Mouse (Mus musculus) cortical plate, adult 2 months (tissue): ENCODE measurements around the gene Mef2d. TPM values are rescaled to one million over a fixed set of nuclear protein-coding genes. Genes with fewer than 3 reads are reported as not detected.

Experiments used
- H3K27ac ChIP-seq: fragments of 200-500 bp; 2 replicates; pipeline ENCODE4 v1.5.1; 2012; ENCODE audit warnings: low read length, control low read depth, inconsistent platforms; ENCODE audit not compliant: insufficient read depth
- H3K4me1 ChIP-seq: fragments of 200-500 bp; 2 replicates; pipeline ENCODE4 v1.6.1; 2011; ENCODE audit warnings: low read length; ENCODE audit not compliant: control insufficient read depth, insufficient read depth
- H3K4me3 ChIP-seq: fragments of 200-500 bp; 2 replicates; pipeline ENCODE4 v1.5.1; 2011; ENCODE audit warnings: mild to moderate bottlenecking, low read length, control low read depth; ENCODE audit not compliant: insufficient read depth
- CTCF ChIP-seq: fragments of 200-500 bp; IDR thresholded peaks from 2 replicates; pipeline ENCODE4 v1.5.1; 2011; ENCODE audit warnings: mild to moderate bottlenecking, control low read depth, low read length; ENCODE audit not compliant: insufficient read depth; ENCODE audit errors: extremely low read depth
- POLR2A ChIP-seq: fragments of 200-500 bp; IDR thresholded peaks from 2 replicates; pipeline ENCODE4 v1.6.1; 2011; ENCODE audit warnings: mild to moderate bottlenecking, low read length, control low read depth; ENCODE audit not compliant: insufficient read depth; ENCODE audit errors: extremely low read depth
- polyA plus RNA-seq: library from polyadenylated mRNA; depleted of rRNA; stranded (reverse); fragments of >200 nt; gene quantifications from 2 replicates; pipeline ENCODE4 v1.2.3, GENCODE M21; 2012; rRNA removed

Gene Mef2d
- polyA plus RNA-seq, 1 experiment, result 131 TPM

GRCm38 (mm10) chr3:88220842-88221241 is 78.7 kb downstream of the Mef2d start:
- peaks cover 31% of the 10 kb centered on the region for H3K4me1 ChIP-seq
- H3K4me3 ChIP-seq, result no peak overlapping the region
- H3K27ac ChIP-seq, result peak overlapping the region; percentile 86
- no peak for TF ChIP-seq POLR2A
- no peak for TF ChIP-seq CTCF

Other genes starting within 250 kb of the Mef2d start
- 169 and 175 TPM in 2 replicates for gene Hdgf, start 236.1 kb upstream of the Mef2d start, polyA plus RNA-seq
- 69.2 and 72.4 TPM in 2 replicates for gene Mrpl24, start 222.9 kb upstream of the Mef2d start, polyA plus RNA-seq
- gene Isg20l2, start 212.1 kb upstream of the Mef2d start, polyA plus RNA-seq, result 11.3 and 12.0 TPM in 2 replicates
- 45.0 and 48.7 TPM in 2 replicates for gene Rrnad1, start 211.7 kb upstream of the Mef2d start, polyA plus RNA-seq
- gene Crabp2, start 193.7 kb upstream of the Mef2d start, polyA plus RNA-seq, result 5.2 and 6.2 TPM in 2 replicates
- 3.1 and 3.6 TPM in 2 replicates for gene Nes, start 171.3 kb upstream of the Mef2d start, polyA plus RNA-seq
- gene Bcan, start 142.1 kb upstream of the Mef2d start, polyA plus RNA-seq, result 378 and 380 TPM in 2 replicates
- 38.5 and 52.4 TPM in 2 replicates for gene Hapln2, start 114.8 kb upstream of the Mef2d start, polyA plus RNA-seq
- gene Gpatch4, start 99.3 kb upstream of the Mef2d start, polyA plus RNA-seq, result 14.1 and 14.3 TPM in 2 replicates
- gene Naxe, start 83.9 kb upstream of the Mef2d start, polyA plus RNA-seq, result 93.2 and 94.3 TPM in 2 replicates
- not detected in 2 replicates for gene Ttc24, start 64.1 kb upstream of the Mef2d start, polyA plus RNA-seq
- gene Iqgap3, start 60.4 kb upstream of the Mef2d start, polyA plus RNA-seq, result 0.59 and 0.96 TPM in 2 replicates
- gene Rhbg, start 112.3 kb downstream of the Mef2d start, polyA plus RNA-seq, result not detected in 2 replicates
- gene Gm38392, start 144.8 kb downstream of the Mef2d start, polyA plus RNA-seq, result 0.08 TPM in 1 of 2 replicates, not detected in the other
- 3.3 and 5.0 TPM in 2 replicates for gene Tsacc, start 154.6 kb downstream of the Mef2d start, polyA plus RNA-seq
- gene Cct3, start 154.7 kb downstream of the Mef2d start, polyA plus RNA-seq, result 151 and 165 TPM in 2 replicates
- gene Glmp, start 182.7 kb downstream of the Mef2d start, polyA plus RNA-seq, result 90.9 and 97.3 TPM in 2 replicates
- 0.83 and 0.86 TPM in 2 replicates for gene Tmem79, start 193.8 kb downstream of the Mef2d start, polyA plus RNA-seq
- gene Smg5, start 193.9 kb downstream of the Mef2d start, polyA plus RNA-seq, result 84.4 and 91.5 TPM in 2 replicates
- gene Paqr6, start 222.2 kb downstream of the Mef2d start, polyA plus RNA-seq, result 15.3 and 15.6 TPM in 2 replicates
- 14.7 and 17.5 TPM in 2 replicates for gene Bglap3, start 230.4 kb downstream of the Mef2d start, polyA plus RNA-seq
- gene Bglap2, start 236.3 kb downstream of the Mef2d start, polyA plus RNA-seq, result 0.44 TPM in 1 of 2 replicates, not detected in the other
- gene Bglap, start 242.1 kb downstream of the Mef2d start, polyA plus RNA-seq, result not detected in 2 replicates